Mouse (Mus musculus): ENCODE data around the gene Gls2.
"Not testable (repeated sequence)": the region's sequence is repeated elsewhere in the genome, so short reads cannot be mapped to it uniquely, and the experiment has no call there.

Gene Gls2

GRCm38 (mm10) chr10:128194024-128194550 lies at the start of gene Gls2:
Gls2 (plus strand) TSS chr10:128194457.
- peak; percentile 97 for DNase-seq (ENCODE audit: low spot score)

GRCm38 (mm10) chr10:128144961-128145360 lies 49.3 kb upstream of the Gls2 start:
- DNase-seq (ENCODE audit: low spot score) = no peak

GRCm38 (mm10) chr10:128148789-128149365 lies 45.4 kb upstream of the Gls2 start:
- DNase-seq (ENCODE audit: low spot score) = no peak

GRCm38 (mm10) chr10:128149592-128149991 lies 44.7 kb upstream of the Gls2 start:
- no peak for DNase-seq (ENCODE audit: low spot score)

- DNase-seq (ENCODE audit: low spot score) = no peak
Observed at GRCm38 (mm10) chr10:128150941-128151340, 43.3 kb upstream of the Gls2 start.

- no peak for DNase-seq (ENCODE audit: low spot score)
Observed at GRCm38 (mm10) chr10:128153978-128154377, 40.3 kb upstream of the Gls2 start.

GRCm38 (mm10) chr10:128165726-128166125 lies 28.5 kb upstream of the Gls2 start:
- not testable (repeated sequence) for DNase-seq (ENCODE audit: low spot score)

- DNase-seq (ENCODE audit: low spot score) = no peak
Observed at GRCm38 (mm10) chr10:128167091-128167490, 27.2 kb upstream of the Gls2 start.

- not testable (repeated sequence) for DNase-seq (ENCODE audit: low spot score)
Observed at GRCm38 (mm10) chr10:128171348-128171747, 22.9 kb upstream of the Gls2 start.

GRCm38 (mm10) chr10:128175302-128175701 lies 19.0 kb upstream of the Gls2 start:
- no peak for DNase-seq (ENCODE audit: low spot score)

- peak; percentile 34 for DNase-seq (ENCODE audit: low spot score)
Observed at GRCm38 (mm10) chr10:128175996-128176755, 18.1 kb upstream of the Gls2 start.

GRCm38 (mm10) chr10:128177316-128177715 lies 16.9 kb upstream of the Gls2 start:
- DNase-seq (ENCODE audit: low spot score) = no peak

- DNase-seq (ENCODE audit: low spot score) = no peak
Observed at GRCm38 (mm10) chr10:128179989-128180388, 14.3 kb upstream of the Gls2 start, which contains the start of gene Rbms2. Rbms2 (minus strand) TSS chr10:128180297.

GRCm38 (mm10) chr10:128184296-128184695 lies 10.0 kb upstream of the Gls2 start:
- DNase-seq (ENCODE audit: low spot score) = no peak

GRCm38 (mm10) chr10:128185277-128185940 lies 8.8 kb upstream of the Gls2 start:
- DNase-seq (ENCODE audit: low spot score) = no peak

GRCm38 (mm10) chr10:128185959-128186358 lies 8.3 kb upstream of the Gls2 start:
- peak; percentile 37 for DNase-seq (ENCODE audit: low spot score)

- no peak for DNase-seq (ENCODE audit: low spot score)
Observed at GRCm38 (mm10) chr10:128187181-128187605, 7.1 kb upstream of the Gls2 start.

- peak; percentile 70 for DNase-seq (ENCODE audit: low spot score)
Observed at GRCm38 (mm10) chr10:128188242-128188877, 5.9 kb upstream of the Gls2 start.

- DNase-seq (ENCODE audit: low spot score) = no peak
Observed at GRCm38 (mm10) chr10:128191472-128191871, 2.8 kb upstream of the Gls2 start.

- not testable (repeated sequence) for DNase-seq (ENCODE audit: low spot score)
Observed at GRCm38 (mm10) chr10:128192030-128192766, 2.1 kb upstream of the Gls2 start.

GRCm38 (mm10) chr10:128193113-128193512 lies 1.1 kb upstream of the Gls2 start:
- no peak for DNase-seq (ENCODE audit: low spot score)
